Mouse (Mus musculus) heart, postnatal 0 days (tissue): ENCODE measurements around the gene Zswim3.

Experiments used
- CTCF ChIP-seq: IDR thresholded peaks from 2 replicates; pipeline ENCODE4 v1.5.1; 2016; ENCODE audit warnings: antibody characterized with exemption, control low read depth, low read depth
- EP300 ChIP-seq: IDR thresholded peaks from 2 replicates; pipeline ENCODE4 v1.6.1; 2016; ENCODE audit warnings: antibody characterized with exemption, low read depth

DNA sequence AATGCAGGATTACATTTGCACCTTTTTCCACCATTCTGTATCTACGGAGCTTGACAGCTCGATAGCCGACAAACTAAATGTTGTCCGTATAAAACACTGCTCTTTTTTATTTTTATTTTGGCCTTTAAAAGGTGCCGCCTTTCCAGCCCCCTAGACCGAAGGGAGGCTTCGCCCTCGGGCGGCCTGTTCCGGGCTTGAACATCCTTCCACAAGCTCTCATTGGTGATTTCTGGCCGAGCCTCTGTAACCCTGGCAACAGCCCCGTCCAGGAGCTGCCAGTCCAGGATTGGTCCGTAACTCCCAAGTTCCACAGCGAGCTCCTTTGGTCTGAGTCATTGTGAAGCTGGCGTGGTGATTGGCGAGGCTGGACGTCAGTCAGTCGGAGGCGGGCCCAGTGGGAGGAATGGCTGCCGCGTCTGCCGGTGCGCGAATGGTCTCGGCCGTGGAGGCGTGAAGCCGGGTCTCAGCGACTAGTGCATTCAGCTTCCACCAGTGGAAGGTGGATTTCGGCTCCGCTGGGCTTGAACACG, 17.8 kb downstream of the Zswim3 start, which contains the start of gene Zswim1:
- TF ChIP-seq CTCF (no peak), EP300 (no peak)
